Mouse (Mus musculus) lung, postnatal 0 days (tissue): ENCODE results near the gene Uox. TPM values are rescaled to one million over a fixed set of nuclear protein-coding genes. Genes with fewer than 3 reads are reported as not detected.

ENCODE experiments used
- ATAC-seq: fragments of 200-750 bp; cut with Nextera tagmentation; 2 replicates; pipeline ENCODE4 v1.8.0; 2017; ENCODE audit warnings: moderate library complexity
- DNase-seq: peaks from one replicate; pipeline ENCODE4 v3.0.0-alpha.2; 2016; ENCODE audit warnings: low spot score
- H3K27ac ChIP-seq: fragments of 300-500 bp; sonication (generic); 2 replicates; pipeline ENCODE4 v1.5.1; 2014; ENCODE audit warnings: antibody characterized with exemption, mild to moderate bottlenecking, low read length, mixed read lengths
- H3K27me3 ChIP-seq: fragments of 300-500 bp; sonication (generic); replicated peaks from 2 replicates; pipeline ENCODE4 v1.6.1; 2014; ENCODE audit warnings: low read length, mixed read lengths; ENCODE audit not compliant: insufficient read depth
- H3K36me3 ChIP-seq: fragments of 300-500 bp; sonication (generic); 2 replicates; pipeline ENCODE4 v1.6.1; 2014; ENCODE audit warnings: low read length, mixed read lengths; ENCODE audit not compliant: insufficient read depth
- H3K4me1 ChIP-seq: fragments of 300-500 bp; sonication (generic); 2 replicates; pipeline ENCODE4 v1.6.1; 2014; ENCODE audit warnings: antibody characterized with exemption, low read depth, low read length, mixed read lengths; ENCODE audit not compliant: insufficient read depth
- H3K4me2 ChIP-seq: fragments of 300-500 bp; sonication (generic); replicated peaks from 2 replicates; pipeline ENCODE4 v1.6.1; 2014; ENCODE audit warnings: low read depth, mild to moderate bottlenecking, low read length, moderate library complexity, mixed read lengths
- H3K4me3 ChIP-seq: fragments of 300-500 bp; sonication (generic); 2 replicates; pipeline ENCODE4 v1.5.1; 2014; ENCODE audit warnings: low read depth, low read length
- H3K9ac ChIP-seq: fragments of 300-500 bp; sonication (generic); replicated peaks from 2 replicates; pipeline ENCODE4 v1.6.1; 2014; ENCODE audit warnings: low read depth, mild to moderate bottlenecking
- H3K9me3 ChIP-seq: fragments of 300-500 bp; sonication (generic); 2 replicates; pipeline ENCODE4 v1.6.1; 2016; ENCODE audit warnings: low read length, mixed read lengths
- CTCF ChIP-seq: IDR thresholded peaks from 2 replicates; pipeline ENCODE4 v1.5.1; 2016; ENCODE audit warnings: antibody characterized with exemption, mild to moderate bottlenecking
- EP300 ChIP-seq: IDR thresholded peaks from 2 replicates; pipeline ENCODE4 v1.6.1; 2016; ENCODE audit warnings: antibody characterized with exemption, mild to moderate bottlenecking, control low read depth
- WGBS: fragments of 180-500 bp; shearing (Covaris S2); extraction: QIAGEN DNeasy Blood & Tissue Kit; methylation state at CpG from one replicate; pipeline ENCODE4 v1.1.7; 2014; 5-methylcytosine and 5-hydroxymethylcytosine counted together
- polyA plus RNA-seq: library from polyadenylated mRNA; unstranded; fragments of >200 nt; fragmentation: Nextera tagmentation; extraction: Ambion mirVana; gene quantifications from 2 replicates; pipeline ENCODE4 v1.2.1, GENCODE M21; 2015

Uox gene
- polyA plus RNA-seq, 1 experiment from 2014 or later: 0.63 TPM

GRCm38 (mm10) chr3:146602531-146602930 lies 32.3 kb downstream of the Uox start:
- no peak for ATAC-seq
- Histone ChIP-seq H3K9me3 (no peaks in the 10 kb centered on the region), H3K9ac (no peak overlapping the region)

GRCm38 (mm10) chr3:146604647-146605046 lies 34.4 kb downstream of the Uox start:
- 77% methylated on average over 9 of the region's 9 CpGs for WGBS
- DNase-seq (no peak), ATAC-seq (no peak)
- no peak overlapping the region for H3K9ac ChIP-seq
- no peak overlapping the region for H3K4me3 ChIP-seq
- no peaks in the 10 kb centered on the region for H3K4me1 ChIP-seq
- no peaks in the 10 kb centered on the region for H3K27me3 ChIP-seq
- no peak overlapping the region for H3K4me2 ChIP-seq
- TF ChIP-seq CTCF (no peak), EP300 (no peak)
- no peak overlapping the region for H3K27ac ChIP-seq
- no peaks in the 10 kb centered on the region for H3K9me3 ChIP-seq
- no peaks in the 10 kb centered on the region for H3K36me3 ChIP-seq

More at GRCm38 (mm10) chr3:146602531-146602930, 32.3 kb downstream of the Uox start:
- H3K27me3 ChIP-seq: no peaks in the 10 kb centered on the region
- 77% methylated on average over 3 of the region's 3 CpGs for WGBS
- DNase-seq: no peak
- no peak overlapping the region for H3K27ac ChIP-seq
- no peaks in the 10 kb centered on the region for H3K36me3 ChIP-seq
- H3K4me3 ChIP-seq: no peak overlapping the region
- no peak overlapping the region for H3K4me2 ChIP-seq
- no peaks in the 10 kb centered on the region for H3K4me1 ChIP-seq
- TF ChIP-seq EP300 (no peak), CTCF (no peak)

- H3K4me3 ChIP-seq: no peak overlapping the region
- no peaks in the 10 kb centered on the region for H3K9me3 ChIP-seq
- no peaks in the 10 kb centered on the region for H3K4me1 ChIP-seq
- H3K27ac ChIP-seq: no peak overlapping the region
- ATAC-seq (no peak), DNase-seq (no peak)
- H3K27me3 ChIP-seq: no peaks in the 10 kb centered on the region
- 24% methylated on average over 1 of the region's 1 CpGs for WGBS
- TF ChIP-seq CTCF (no peak), EP300 (no peak)
- no peak overlapping the region for H3K4me2 ChIP-seq
- no peak overlapping the region for H3K9ac ChIP-seq
- no peaks in the 10 kb centered on the region for H3K36me3 ChIP-seq
Measured at GRCm38 (mm10) chr3:146607368-146607767, 37.1 kb downstream of the Uox start.

GRCm38 (mm10) chr3:146610322-146610721 lies 40.1 kb downstream of the Uox start:
- H3K27ac ChIP-seq: no peak overlapping the region
- WGBS: 77% methylated on average over 10 of the region's 10 CpGs
- DNase-seq (no peak), ATAC-seq (no peak)
- no peak overlapping the region for H3K4me2 ChIP-seq
- no peaks in the 10 kb centered on the region for H3K9me3 ChIP-seq
- no peak overlapping the region for H3K9ac ChIP-seq
- no peak overlapping the region for H3K4me3 ChIP-seq
- TF ChIP-seq CTCF (no peak), EP300 (no peak)
- no peaks in the 10 kb centered on the region for H3K4me1 ChIP-seq
- no peaks in the 10 kb centered on the region for H3K36me3 ChIP-seq
- no peaks in the 10 kb centered on the region for H3K27me3 ChIP-seq

GRCm38 (mm10) chr3:146611261-146611660 lies 41.0 kb downstream of the Uox start:
- DNase-seq (no peak), ATAC-seq (no peak)
- no peaks in the 10 kb centered on the region for H3K27me3 ChIP-seq
- no peaks in the 10 kb centered on the region for H3K4me1 ChIP-seq
- no peaks in the 10 kb centered on the region for H3K9me3 ChIP-seq
- H3K9ac ChIP-seq: no peak overlapping the region
- H3K4me2 ChIP-seq: no peak overlapping the region
- H3K36me3 ChIP-seq: no peaks in the 10 kb centered on the region
- H3K27ac ChIP-seq: no peak overlapping the region
- TF ChIP-seq CTCF (no peak), EP300 (no peak)
- WGBS: 81% methylated on average over 4 of the region's 4 CpGs
- H3K4me3 ChIP-seq: no peak overlapping the region

- ATAC-seq: no peak
- Histone ChIP-seq H3K4me2 (no peak overlapping the region), H3K27ac (no peak overlapping the region), H3K27me3 (no peaks in the 10 kb centered on the region), H3K36me3 (no peaks in the 10 kb centered on the region), H3K9me3 (no peaks in the 10 kb centered on the region), H3K9ac (no peak overlapping the region), H3K4me3 (no peak overlapping the region), H3K4me1 (no peaks in the 10 kb centered on the region)
- WGBS: 56% methylated on average over 4 of the region's 4 CpGs
- TF ChIP-seq CTCF: no peak
- TF ChIP-seq EP300: no peak
- DNase-seq: no peak
Measured at GRCm38 (mm10) chr3:146611821-146612220, 41.6 kb downstream of the Uox start.

- no peaks in the 10 kb centered on the region for H3K36me3 ChIP-seq
- TF ChIP-seq EP300 (no peak), CTCF (no peak)
- no peak within 1 kb of the TSS for H3K9ac ChIP-seq
- WGBS: 89% methylated on average over 4 of the region's 4 CpGs
- no peak within 1 kb of the TSS for H3K27ac ChIP-seq
- ATAC-seq (no peak), DNase-seq (no peak)
- H3K27me3 ChIP-seq: no peaks in the 10 kb centered on the region
- H3K4me2 ChIP-seq: no peak within 1 kb of the TSS
- H3K4me1 ChIP-seq: no peaks in the 10 kb centered on the region
- H3K9me3 ChIP-seq: no peaks in the 10 kb centered on the region
- H3K4me3 ChIP-seq: no peak within 1 kb of the TSS
Measured at GRCm38 (mm10) chr3:146615496-146615895, 45.3 kb downstream of the Uox start, which contains the start of gene Dnase2b. Gene Dnase2b, minus strand, starts transcription at chr3:146615596.
